Mouse (Mus musculus): ENCODE data around the gene Cadm4. TPM values are rescaled to one million over a fixed set of nuclear protein-coding genes. Genes with fewer than 3 reads are reported as not detected.

Gene Cadm4
- total RNA-seq, 2 experiments from 2014 or later = 207 to 219 TPM

Other genes with a start within 250 kb of the Cadm4 start
- 10 to 100 TPM; 10.2 to 12.1 TPM for gene Zfp109, start 244.5 kb upstream of the Cadm4 start, total RNA-seq (2021)
- 1 to 10 TPM; 7.7 to 8.4 TPM for gene Zfp108, start 227.2 kb upstream of the Cadm4 start, total RNA-seq (2021)
- 10 to 100 TPM; 11.6 to 12.7 TPM for gene Zfp93, start 211.6 kb upstream of the Cadm4 start, total RNA-seq (2021)
- 10 to 100 TPM; 19.7 to 21.9 TPM for gene Zfp61, start 180.8 kb upstream of the Cadm4 start, total RNA-seq (2021)
- gene Zfp94, start 165.4 kb upstream of the Cadm4 start, total RNA-seq (2021) = 10 to 100 TPM; 12.2 to 14.1 TPM
- not detected for gene Tescl, start 148.1 kb upstream of the Cadm4 start, total RNA-seq (2021)
- gene Lypd5, start 132.8 kb upstream of the Cadm4 start, total RNA-seq (2021) = not detected
- under 1 TPM; 0.19 to 0.45 TPM for gene Kcnn4, start 111.8 kb upstream of the Cadm4 start, total RNA-seq (2021)
- gene Smg9, start 82.4 kb upstream of the Cadm4 start, total RNA-seq (2021) = 10 to 100 TPM; 40.2 to 43.0 TPM
- gene Irgc1, start 29.7 kb upstream of the Cadm4 start, total RNA-seq (2021) = under 1 TPM in 1 of 2 experiments, not detected in 1; 0.37 TPM
- gene Plaur, start 19.5 kb upstream of the Cadm4 start, total RNA-seq (2021) = 1 to 10 TPM in 1 of 2 experiments, under 1 TPM in 1; 0.59 to 1.5 TPM
- gene Zfp428, start 25.0 kb downstream of the Cadm4 start, total RNA-seq (2021) = 10 to 100 TPM; 47.7 to 49.3 TPM
- not detected for gene AC161166.1, start 30.4 kb downstream of the Cadm4 start, total RNA-seq (2021)
- 10 to 100 TPM; 71.2 to 78.6 TPM for gene Irgq, start 48.7 kb downstream of the Cadm4 start, total RNA-seq (2021)
- not detected for gene Pinlyp, start 64.1 kb downstream of the Cadm4 start, total RNA-seq (2021)
- gene Xrcc1, start 64.3 kb downstream of the Cadm4 start, total RNA-seq (2021) = 10 to 100 TPM; 36.4 to 40.1 TPM
- 10 to 100 TPM; 15.4 to 18.2 TPM for gene Ethe1, start 105.5 kb downstream of the Cadm4 start, total RNA-seq (2021)
- 1 to 10 TPM; 6.9 to 7.3 TPM for gene Zfp575, start 105.6 kb downstream of the Cadm4 start, total RNA-seq (2021)
- under 1 TPM in 1 of 2 experiments, not detected in 1; 0.21 TPM for gene Phldb3, start 128.7 kb downstream of the Cadm4 start, total RNA-seq (2021)
- gene Lypd3, start 154.5 kb downstream of the Cadm4 start, total RNA-seq (2021) = under 1 TPM in 1 of 2 experiments, not detected in 1; 0.21 TPM
- gene Tex101, start 194.7 kb downstream of the Cadm4 start, total RNA-seq (2021) = not detected
- gene BC049730, start 227.2 kb downstream of the Cadm4 start, total RNA-seq (2021) = not detected
- gene Gm4763, start 244.9 kb downstream of the Cadm4 start, total RNA-seq (2021) = not detected